Mouse (Mus musculus) layer of hippocampus, adult 2 months (tissue): ENCODE measurements around the gene Olfr420. TPM values are rescaled to one million over a fixed set of nuclear protein-coding genes. Genes with fewer than 3 reads are reported as not detected.

Experiments
- DNase-seq, 2 experiments: peaks; one replicate each; pipeline ENCODE4 v3.0.0; 2022; ENCODE audit warnings: low spot score in 2 of 2
- H3K27ac ChIP-seq: fragments of 200-600 bp; 2 replicates; pipeline ENCODE4 v1.8.1; 2022
- H3K4me3 ChIP-seq: fragments of 200-600 bp; 2 replicates; pipeline ENCODE4 v1.8.1; 2022; ENCODE audit warnings: mild to moderate bottlenecking
- CTCF ChIP-seq: fragments of 200-600 bp; conservative IDR thresholded peaks from 2 replicates; pipeline ENCODE4 v1.8.1; 2022; ENCODE audit warnings: antibody characterized with exemption, mild to moderate bottlenecking, moderate library complexity
- total RNA-seq, 2 experiments: library from RNA; stranded (reverse); gene quantifications; 2 replicates each; pipeline ENCODE4 v1.2.3; 2021

Olfr420 gene
- total RNA-seq, 2 experiments from 2014 or later, result not detected

GRCm38 (mm10) chr1:174204699-174205098, 49.3 kb downstream of the Olfr420 start:
- DNase-seq, result no peak
- TF ChIP-seq CTCF, result no peak
- no peak overlapping the region for H3K4me3 ChIP-seq

More at GRCm38 (mm10) chr1:174204699-174205098, 49.3 kb downstream of the Olfr420 start:
- no peak overlapping the region for H3K27ac ChIP-seq

Other genes with a start within 250 kb of the Olfr420 start
- not detected for gene Ifi211, start 242.6 kb upstream of the Olfr420 start, total RNA-seq
- gene Mndal, start 213.1 kb upstream of the Olfr420 start, total RNA-seq, result 10 to 100 TPM; 10.4 to 12.3 TPM
- 1 to 10 TPM; 4.5 to 5.6 TPM for gene Ifi203, start 213.0 kb upstream of the Olfr420 start, total RNA-seq
- not detected for gene Ifi202b, start 172.9 kb upstream of the Olfr420 start, total RNA-seq
- under 1 TPM in 1 of 2 experiments, not detected in 1; 0.29 TPM for gene Ifi205, start 123.8 kb upstream of the Olfr420 start, total RNA-seq
- gene Olfr433, start 114.9 kb upstream of the Olfr420 start, total RNA-seq, result not detected
- gene Olfr432, start 106.4 kb upstream of the Olfr420 start, total RNA-seq, result not detected
- not detected for gene Olfr430, start 89.0 kb upstream of the Olfr420 start, total RNA-seq
- not detected for gene Olfr429, start 71.3 kb upstream of the Olfr420 start, total RNA-seq
- gene Olfr427, start 58.7 kb upstream of the Olfr420 start, total RNA-seq, result not detected
- not detected for gene Olfr231, start 34.5 kb upstream of the Olfr420 start, total RNA-seq
- not detected for gene Olfr424, start 24.1 kb upstream of the Olfr420 start, total RNA-seq
- under 1 TPM in 1 of 2 experiments, not detected in 1; 0.05 TPM for gene Spta1, start 17.1 kb downstream of the Olfr420 start, total RNA-seq
- gene Olfr419, start 96.4 kb downstream of the Olfr420 start, total RNA-seq, result not detected
- not detected for gene Mptx1, start 174.9 kb downstream of the Olfr420 start, total RNA-seq
- gene Olfr417, start 209.5 kb downstream of the Olfr420 start, total RNA-seq, result not detected
- not detected for gene Olfr248, start 235.4 kb downstream of the Olfr420 start, total RNA-seq